Mouse (Mus musculus) G1E (cell line): ENCODE data around the gene D5Ertd579e. TPM values are rescaled to one million over a fixed set of nuclear protein-coding genes. Genes with fewer than 3 reads are reported as not detected.
A peak's percentile ranks its signal among the peaks of the same experiment; 100 is the strongest.

Experiments used
- ATAC-seq: 2 replicates; pipeline ENCODE4 v1.8.0; 2016; ENCODE audit warnings: mild to moderate bottlenecking; ENCODE audit not compliant: insufficient number of reproducible peaks, poor library complexity, low FRiP score, severe bottlenecking; ENCODE audit errors: extremely low read depth
- DNase-seq: peaks from one replicate; pipeline ENCODE4 v3.0.0; 2012; ENCODE audit warnings: low spot score
- H3K27me3 ChIP-seq: 2 replicates; pipeline ENCODE4 v1.6.1; 2012; ENCODE audit warnings: mild to moderate bottlenecking, low read length, inconsistent platforms; ENCODE audit not compliant: insufficient read depth
- H3K36me3 ChIP-seq: replicated peaks from 2 replicates; pipeline ENCODE3; 2012; ENCODE audit warnings: mild to moderate bottlenecking, inconsistent platforms
- H3K4me1 ChIP-seq: 2 replicates; pipeline ENCODE4 v1.6.1; 2012; ENCODE audit warnings: low read depth, low read length, inconsistent platforms, mixed read lengths; ENCODE audit not compliant: insufficient read depth
- H3K4me3 ChIP-seq: 2 replicates; pipeline ENCODE4 v1.5.1; 2012; ENCODE audit warnings: low read depth, mild to moderate bottlenecking, inconsistent platforms, low read length, moderate library complexity, mixed read lengths
- H3K9me3 ChIP-seq: replicated peaks from 2 replicates; pipeline ENCODE4 v1.6.1; 2012; ENCODE audit warnings: inconsistent platforms
- CTCF ChIP-seq: IDR thresholded peaks from 2 replicates; pipeline ENCODE4 v1.5.1; 2012; ENCODE audit warnings: low read depth, low read length, inconsistent platforms, mixed read lengths
- GATA1 ChIP-seq: IDR thresholded peaks from 2 replicates; pipeline ENCODE4 v1.6.1; 2012; ENCODE audit warnings: borderline replicate concordance, low read length, inconsistent platforms, mixed read lengths
- GATA2 ChIP-seq: IDR thresholded peaks from 2 replicates; pipeline ENCODE4 v1.6.1; 2012; ENCODE audit warnings: low read depth, low read length, inconsistent platforms, borderline replicate concordance
- POLR2AphosphoS5 ChIP-seq: IDR thresholded peaks from 2 replicates; pipeline ENCODE4 v1.6.1; 2012; ENCODE audit warnings: low read depth, low read length, inconsistent platforms; ENCODE audit not compliant: insufficient replicate concordance
- TAL1 ChIP-seq: conservative IDR thresholded peaks from 2 replicates; pipeline ENCODE4 v1.6.1; 2012; ENCODE audit warnings: low read depth, low read length, inconsistent platforms, mixed read lengths
- polyA plus RNA-seq: library from polyadenylated mRNA; stranded (reverse); fragments of >175 nt; gene quantifications from 2 replicates; pipeline ENCODE4 v1.2.3, GENCODE M21; 2012
- total RNA-seq, 2 experiments: library from RNA; stranded (forward) in 1 of 2; stranded (reverse) in 1 of 2; fragments of 200-1000 nt in 1 of 2; fragments of >200 nt in 1 of 2; fragmentation: Nextera tagmentation in 1 of 2; gene quantifications; 2 replicates each; pipeline ENCODE4 v1.2.3; 2014 to 2017

The D5Ertd579e gene
- total and polyA plus RNA-seq, 3 experiments = 3.5 to 39.4 (median 27.5) TPM

DNA sequence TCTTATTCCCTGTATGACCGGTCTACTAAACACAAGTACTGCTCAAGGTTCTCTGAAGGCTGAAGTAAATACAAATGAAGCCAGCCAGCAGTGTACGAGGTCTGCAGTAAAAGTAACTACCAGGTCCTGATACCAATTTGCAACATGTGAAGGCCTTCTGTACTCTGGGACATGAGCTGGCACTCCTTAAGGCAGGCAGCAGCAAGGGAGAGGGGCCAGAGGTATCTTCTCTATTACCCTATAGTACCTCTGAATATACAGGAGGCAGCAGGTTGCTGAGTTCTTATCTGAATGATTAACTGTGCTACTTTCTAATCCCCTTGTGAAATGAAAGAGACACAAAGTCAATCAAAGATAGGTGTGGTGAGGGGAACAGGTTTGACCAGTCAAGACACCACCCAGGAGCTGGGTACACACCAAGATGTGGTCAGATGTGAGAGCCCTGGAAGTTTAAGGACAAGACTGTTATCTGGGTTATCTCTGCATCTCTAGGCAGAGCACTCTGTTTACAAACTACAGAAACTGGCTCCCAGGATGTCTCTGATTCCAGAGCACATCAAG is 86.8 kb downstream of the D5Ertd579e start:
- H3K9me3 ChIP-seq = no peaks in the 10 kb centered on the region
- H3K27me3 ChIP-seq = no peaks in the 10 kb centered on the region
- peaks cover 86% of the 10 kb centered on the region for H3K36me3 ChIP-seq
- peaks cover 11% of the 10 kb centered on the region; the same call in 1 of the 2 replicates for H3K4me1 ChIP-seq
- H3K4me3 ChIP-seq = no peak overlapping the region
- no peak for TF ChIP-seq GATA1
- TF ChIP-seq GATA2 = no peak
- no peak for TF ChIP-seq TAL1
- no peak for TF ChIP-seq CTCF
- TF ChIP-seq POLR2AphosphoS5 = no peak
- DNase-seq = no peak
- no peak for ATAC-seq

GRCm38 (mm10) chr5:36603031-36603430 is 92.8 kb downstream of the D5Ertd579e start:
- Histone ChIP-seq H3K36me3 (peaks cover 94% of the 10 kb centered on the region), H3K27me3 (no peaks in the 10 kb centered on the region), H3K4me3 (no peak overlapping the region), H3K4me1 (peaks cover 11% of the 10 kb centered on the region), H3K9me3 (no peaks in the 10 kb centered on the region)
- TF ChIP-seq GATA1 (no peak), TAL1 (no peak), CTCF (no peak), GATA2 (no peak), POLR2AphosphoS5 (no peak)
- DNase-seq = no peak
- peak; percentile 46; the same call in 1 of the 2 replicates for ATAC-seq

GRCm38 (mm10) chr5:36602028-36602427 is 93.8 kb downstream of the D5Ertd579e start:
- ATAC-seq (no peak), DNase-seq (no peak)
- Histone ChIP-seq H3K9me3 (no peaks in the 10 kb centered on the region), H3K4me3 (no peak overlapping the region), H3K4me1 (peaks cover 19% of the 10 kb centered on the region), H3K36me3 (peaks cover 86% of the 10 kb centered on the region), H3K27me3 (no peaks in the 10 kb centered on the region)
- no peak for TF ChIP-seq POLR2AphosphoS5
- no peak for TF ChIP-seq GATA2
- no peak for TF ChIP-seq GATA1
- no peak for TF ChIP-seq CTCF
- no peak for TF ChIP-seq TAL1

GRCm38 (mm10) chr5:36601492-36601891 is 94.3 kb downstream of the D5Ertd579e start:
- H3K27me3 ChIP-seq = 0 out of 2 replicates have a peak, but pooled peaks cover 2% of the 10 kb centered on the region
- DNase-seq (no peak), ATAC-seq (no peak)
- H3K9me3 ChIP-seq = no peaks in the 10 kb centered on the region
- H3K4me3 ChIP-seq = no peak overlapping the region
- peaks cover 19% of the 10 kb centered on the region for H3K4me1 ChIP-seq
- peaks cover 81% of the 10 kb centered on the region for H3K36me3 ChIP-seq
- TF ChIP-seq CTCF (no peak), GATA2 (no peak), GATA1 (no peak), POLR2AphosphoS5 (no peak), TAL1 (no peak)

DNA sequence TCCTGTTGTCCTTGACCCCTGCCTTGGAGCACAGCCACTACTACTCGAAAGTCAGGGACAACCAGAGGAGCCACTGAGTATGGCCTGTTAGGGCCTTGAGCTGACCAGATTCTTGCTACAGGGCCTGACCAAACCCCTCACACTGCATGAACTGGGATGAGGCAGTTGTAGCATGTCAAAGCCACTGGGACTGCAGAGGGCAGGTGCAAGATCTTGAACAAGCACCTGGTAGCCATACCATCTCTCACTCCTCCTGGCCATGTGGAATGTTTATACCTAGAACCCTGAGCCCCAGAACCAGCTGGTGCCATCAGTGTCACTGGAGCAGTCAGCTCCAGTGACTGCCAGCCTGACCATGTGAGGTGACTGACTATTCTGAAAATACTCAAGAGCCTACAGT is 96.9 kb downstream of the D5Ertd579e start:
- Histone ChIP-seq H3K27me3 (peaks cover 17% of the 10 kb centered on the region), H3K9me3 (no peaks in the 10 kb centered on the region), H3K4me3 (no peak overlapping the region), H3K36me3 (peaks cover 55% of the 10 kb centered on the region), H3K4me1 (peaks cover 34% of the 10 kb centered on the region)
- TF ChIP-seq GATA1 = no peak
- DNase-seq (no peak), ATAC-seq (no peak)

- H3K36me3 ChIP-seq = peaks cover 43% of the 10 kb centered on the region
- DNase-seq (peak; percentile 20), ATAC-seq (peak; percentile 93)
- H3K9me3 ChIP-seq = no peaks in the 10 kb centered on the region
- peak; percentile 65 for TF ChIP-seq TAL1
- TF ChIP-seq GATA1 = no peak
- 0 out of 2 replicates have a peak, but pooled peaks have one; percentile 59 for TF ChIP-seq POLR2AphosphoS5
- no peak for TF ChIP-seq CTCF
- no peak for TF ChIP-seq GATA2
- no peak overlapping the region; the same call in 1 of the 2 replicates for H3K4me3 ChIP-seq
- H3K27me3 ChIP-seq = peaks cover 21% of the 10 kb centered on the region
- H3K4me1 ChIP-seq = peaks cover 34% of the 10 kb centered on the region
Measured at GRCm38 (mm10) chr5:36597653-36598052, 98.2 kb downstream of the D5Ertd579e start.

DNA sequence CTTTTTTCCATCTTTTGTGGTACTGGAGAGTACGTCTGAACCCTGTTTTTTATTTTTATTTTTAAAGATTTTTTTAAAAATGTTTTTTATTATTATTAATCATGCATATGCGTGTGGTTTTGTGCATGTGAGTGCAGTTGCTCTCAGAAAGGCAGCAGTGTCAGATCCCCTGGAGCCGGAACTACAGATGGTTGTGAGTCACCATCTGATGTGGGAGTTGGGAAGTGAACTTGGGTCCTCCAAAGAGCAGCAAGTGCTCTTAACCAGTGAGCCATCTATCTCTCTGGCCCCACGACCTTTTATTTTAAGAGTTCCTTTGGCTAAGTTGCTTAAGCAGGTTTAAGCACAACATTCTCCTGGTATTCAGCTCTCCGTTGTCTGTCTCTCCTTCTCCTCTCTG is 99.6 kb downstream of the D5Ertd579e start:
- Histone ChIP-seq H3K9me3 (no peaks in the 10 kb centered on the region), H3K4me3 (no peak overlapping the region), H3K36me3 (peaks cover 29% of the 10 kb centered on the region), H3K27me3 (peaks cover 34% of the 10 kb centered on the region), H3K4me1 (peaks cover 34% of the 10 kb centered on the region)
- DNase-seq (no peak), ATAC-seq (no peak)
- TF ChIP-seq CTCF = no peak
- TF ChIP-seq GATA2 = no peak
- TF ChIP-seq POLR2AphosphoS5 = no peak
- TF ChIP-seq TAL1 = no peak
- TF ChIP-seq GATA1 = no peak
